Mouse (Mus musculus) CH12F3 (cell line): ENCODE data around the gene Tmem50a.
"Not testable (repeated sequence)": the region's sequence is repeated elsewhere in the genome, so short reads cannot be mapped to it uniquely, and the experiment has no call there.

ENCODE experiments used
- in situ Hi-C: fragments of 300-500 bp; cut with MboI; formaldehyde crosslinking; loops from 2 replicates; pipeline ENCODE4 v1.14.3; 2020; ENCODE audit warnings: low sequenced_read_pairs

Gene Tmem50a

GRCm38 (mm10) chr4:134923258-134924018 is 8.6 kb upstream of the Tmem50a start, which contains the start of gene Rsrp1:
Gene Rsrp1, plus strand, starts transcription at chr4:134923592.
- in situ Hi-C loops: no loop called here

- in situ Hi-C loops: no loop called here
These were observed 8.1 kb upstream of the Tmem50a start for GRCm38 (mm10) chr4:134922925-134923244.

DNA sequence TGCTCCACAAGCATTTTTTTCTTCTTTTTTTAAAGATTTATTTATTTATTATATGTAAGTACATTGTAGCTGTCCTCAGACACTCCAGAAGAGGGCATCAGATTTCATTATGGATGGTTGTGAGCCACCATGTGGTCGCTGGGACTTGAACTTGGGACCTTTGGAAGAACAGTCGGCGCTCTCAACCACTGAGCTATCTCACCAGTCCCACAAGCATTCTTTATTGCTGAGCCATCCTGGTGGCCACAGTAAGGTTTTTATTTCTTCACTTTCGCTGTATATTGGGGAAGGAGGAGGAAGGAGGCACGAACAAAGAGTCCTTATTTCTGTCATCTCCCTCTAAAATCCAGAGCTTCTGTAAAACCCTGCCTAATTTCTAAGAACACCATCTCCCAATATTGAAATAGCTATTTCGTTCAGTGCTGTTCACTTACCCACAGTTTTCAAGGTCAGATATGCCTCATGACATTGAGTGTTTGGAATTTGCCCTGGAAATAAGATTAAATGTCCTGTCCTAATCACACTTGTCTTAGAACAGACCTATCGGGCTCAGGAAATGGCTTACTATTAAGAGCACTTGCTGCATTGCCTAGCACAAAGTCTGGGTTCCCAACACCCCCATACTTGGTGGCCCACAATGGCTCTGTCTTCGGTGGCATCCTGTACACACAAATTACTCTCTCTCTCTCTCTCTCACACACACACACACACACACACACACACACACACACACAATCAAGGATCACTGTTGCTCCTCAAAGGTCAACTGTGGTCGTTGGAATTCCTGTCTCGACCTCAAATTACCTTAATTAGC is 7.5 kb upstream of the Tmem50a start:
- in situ Hi-C loops: no loop called here

DNA sequence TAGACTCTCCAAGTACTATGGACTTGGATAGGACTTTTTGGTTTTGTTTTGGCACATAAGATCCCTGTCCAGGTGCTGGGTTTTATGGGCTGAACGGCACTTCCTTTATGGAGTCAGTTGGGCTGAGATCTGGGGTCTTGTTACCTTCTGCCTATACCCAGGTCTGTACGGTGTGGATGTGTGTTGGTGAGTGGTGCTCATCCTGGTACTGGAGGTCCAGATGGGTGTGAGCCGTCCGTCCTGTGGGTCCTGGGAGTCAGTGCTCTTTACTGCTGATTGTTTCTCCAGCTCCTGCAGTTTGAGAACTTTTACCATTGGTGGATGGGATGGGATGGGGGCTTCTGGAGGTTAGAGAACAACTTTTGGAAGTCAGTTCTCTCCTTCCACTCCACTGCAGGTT is 6.9 kb upstream of the Tmem50a start:
- in situ Hi-C loops: no loop called here

GRCm38 (mm10) chr4:134920631-134921030 is 5.8 kb upstream of the Tmem50a start:
- in situ Hi-C loops: no loop called here

- in situ Hi-C loops: no loop called here
These were observed 5.1 kb upstream of the Tmem50a start for GRCm38 (mm10) chr4:134919733-134920540.

DNA sequence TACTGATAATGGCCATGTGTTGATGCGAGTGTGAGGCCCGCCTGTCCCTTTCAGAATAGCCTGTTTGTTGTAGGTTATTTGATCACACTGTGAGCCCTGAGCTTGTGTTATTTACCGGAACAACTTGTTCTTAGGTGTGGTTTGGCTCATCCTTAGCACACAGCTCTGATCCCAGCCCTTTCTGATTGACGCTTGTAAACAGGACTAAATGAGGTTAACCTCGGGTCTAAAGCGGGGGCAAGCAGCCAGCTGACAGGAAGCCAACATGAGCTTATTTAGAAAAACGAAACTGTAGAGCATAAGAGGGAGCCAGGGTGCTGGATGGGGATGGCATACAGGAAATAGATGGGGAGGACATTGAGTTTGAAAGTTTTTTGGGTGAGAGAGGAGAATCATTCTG is 3.6 kb upstream of the Tmem50a start:
- in situ Hi-C loops: no loop called here

- in situ Hi-C loops: no loop called here
These were observed 2.4 kb upstream of the Tmem50a start for GRCm38 (mm10) chr4:134917194-134917593.

DNA sequence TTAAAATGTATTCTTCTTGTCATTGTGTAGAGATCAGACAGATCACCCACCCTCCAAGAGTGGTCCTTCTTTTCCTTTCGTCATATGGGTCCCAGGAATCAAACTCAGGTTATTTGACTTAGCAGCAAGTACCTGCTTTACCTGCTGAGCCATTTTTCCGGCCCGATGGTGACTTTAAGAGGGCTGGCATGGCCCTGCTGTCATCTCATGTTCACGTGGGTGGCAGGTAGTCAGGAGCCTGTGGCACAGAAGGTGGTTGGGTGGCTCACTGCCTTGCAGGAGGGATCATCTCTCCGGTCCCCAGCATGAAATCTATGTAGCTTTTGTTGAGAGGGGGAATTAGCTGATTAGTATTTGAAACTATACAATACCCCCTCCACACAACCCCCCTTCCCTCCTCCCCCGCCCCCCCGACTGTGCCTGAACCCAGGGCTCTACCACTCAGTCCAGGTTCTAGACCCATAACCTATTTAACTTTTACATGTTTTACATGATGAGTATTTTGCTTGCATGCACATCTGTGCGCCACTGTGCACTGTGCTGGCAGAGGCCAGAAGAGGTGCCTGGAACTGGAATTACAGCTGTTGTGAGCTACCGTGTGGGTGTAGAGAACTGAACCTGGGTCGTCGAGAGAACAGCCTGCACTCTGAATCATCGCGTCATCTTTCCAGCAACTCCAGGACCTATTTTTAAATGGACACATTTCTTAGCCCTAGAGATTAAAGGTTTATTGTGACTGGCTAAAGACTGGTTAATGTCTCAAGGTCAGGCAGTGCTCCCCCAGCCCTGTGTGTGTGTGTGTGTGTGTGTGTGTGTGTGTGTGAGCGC is 613 bp upstream of the Tmem50a start:
- in situ Hi-C loops: no loop called here

GRCm38 (mm10) chr4:134914122-134914863 is 531 bp downstream of the Tmem50a start:
- in situ Hi-C loops: no loop called here

DNA sequence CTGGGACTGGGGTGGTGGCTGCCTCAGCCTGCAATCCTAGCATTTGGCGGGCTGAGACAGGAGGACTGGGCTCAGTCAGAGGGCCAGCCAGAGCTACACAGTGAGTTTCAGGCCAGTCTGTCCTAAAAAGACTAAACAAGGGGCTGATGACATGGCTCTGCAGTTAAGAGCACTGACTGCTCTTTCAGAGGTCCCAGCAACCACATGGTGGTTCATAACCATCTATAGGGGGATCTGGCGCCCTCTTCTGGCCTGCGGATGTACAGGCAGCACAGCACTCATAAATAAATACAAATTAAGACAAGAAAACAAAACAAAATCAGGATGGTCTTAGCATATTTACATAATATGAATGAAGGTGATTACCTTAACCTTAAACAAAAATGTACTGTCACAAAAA is 1.4 kb downstream of the Tmem50a start:
- in situ Hi-C loops: no loop called here

DNA sequence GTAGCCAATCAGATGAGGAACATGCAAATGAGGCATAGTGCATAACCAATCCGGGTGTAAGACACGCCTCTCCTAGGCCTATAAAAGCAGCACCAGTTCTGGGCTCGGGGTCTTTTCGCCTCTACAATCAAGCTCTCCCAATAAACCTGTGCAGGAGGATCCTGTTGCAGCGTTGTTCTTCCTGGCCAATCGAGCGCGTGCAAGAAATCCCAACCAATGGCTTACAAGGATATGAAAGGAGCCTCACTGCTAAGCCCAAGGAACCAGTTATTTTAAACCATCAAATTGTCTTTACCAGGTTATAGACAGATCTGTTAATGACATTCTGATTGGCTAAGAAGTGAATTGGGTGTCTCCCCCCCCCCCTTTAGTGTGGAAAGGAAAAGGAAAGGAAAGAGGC is 3.4 kb downstream of the Tmem50a start:
- in situ Hi-C loops: not testable (repeated sequence)

DNA sequence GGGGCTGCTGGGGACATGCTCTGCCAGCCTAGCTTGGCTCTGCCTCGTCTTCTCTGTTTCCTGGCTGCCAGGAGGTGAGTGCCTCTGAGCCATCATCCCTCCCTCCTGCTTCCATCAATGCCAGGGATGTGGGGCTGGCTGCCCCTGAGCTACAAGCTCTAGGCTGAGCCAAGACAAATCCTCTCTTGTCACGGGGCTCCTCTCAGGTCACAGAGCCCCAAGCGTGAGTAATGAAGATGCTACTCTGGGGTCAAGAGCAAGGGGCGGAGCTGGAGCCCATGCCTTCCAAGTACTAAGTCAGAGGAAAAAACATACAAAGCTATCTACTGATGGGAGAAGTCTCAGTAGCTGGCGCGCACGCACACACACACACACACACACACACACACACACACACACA is 11.8 kb downstream of the Tmem50a start:
- in situ Hi-C loops: no loop called here

GRCm38 (mm10) chr4:134901126-134901525 is 13.7 kb downstream of the Tmem50a start:
- in situ Hi-C loops: no loop called here

GRCm38 (mm10) chr4:134897256-134897655 is 17.6 kb downstream of the Tmem50a start:
- in situ Hi-C loops: no loop called here

- in situ Hi-C loops: no loop called here
These were observed 22.7 kb downstream of the Tmem50a start for GRCm38 (mm10) chr4:134892096-134892495.

GRCm38 (mm10) chr4:134884364-134884763 is 30.5 kb downstream of the Tmem50a start:
- in situ Hi-C loops: no loop called here

GRCm38 (mm10) chr4:134883808-134884207 is 31.0 kb downstream of the Tmem50a start:
- in situ Hi-C loops: no loop called here

DNA sequence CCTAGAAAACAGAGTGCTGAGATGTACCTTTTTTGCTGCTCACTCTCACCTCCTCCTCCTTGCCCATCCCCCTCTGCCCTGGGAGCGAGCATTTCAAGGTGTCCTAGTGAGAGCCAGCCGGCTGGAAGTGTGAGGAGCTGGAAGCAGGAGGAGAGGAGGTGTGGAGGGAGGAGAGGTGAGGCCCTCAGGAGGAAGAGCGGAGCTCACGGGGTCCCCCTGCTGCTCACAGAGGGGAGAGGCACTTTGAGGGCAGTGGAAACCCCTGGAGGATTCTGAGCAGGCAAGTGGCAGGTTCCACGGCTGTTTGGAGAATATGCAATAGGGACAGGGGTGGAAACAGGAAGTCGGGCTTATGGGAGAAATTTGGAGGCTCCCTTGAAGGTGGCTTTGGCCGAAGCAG is 31.6 kb downstream of the Tmem50a start:
- in situ Hi-C loops: no loop called here

DNA sequence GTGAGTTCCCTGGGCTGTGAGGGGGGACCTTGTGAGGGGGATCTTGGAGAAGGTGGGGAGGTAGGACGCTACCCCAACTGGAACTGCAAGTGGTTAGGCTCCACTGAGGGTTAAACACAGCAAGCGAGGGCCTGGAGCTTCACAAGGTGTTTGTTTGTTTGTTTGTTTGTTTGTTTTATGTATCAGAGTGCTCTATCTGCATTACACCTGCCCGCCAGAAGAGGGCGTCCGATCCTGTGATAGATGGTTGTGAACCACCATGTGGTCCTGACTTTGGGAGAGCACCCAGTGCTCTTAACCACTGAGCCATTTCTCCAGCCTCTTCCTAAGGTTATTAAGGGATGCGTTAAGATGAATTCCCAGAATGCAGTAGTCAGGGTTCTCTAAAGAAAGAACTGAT is 34.8 kb downstream of the Tmem50a start:
- in situ Hi-C loops: no loop called here
